Mouse (Mus musculus): ENCODE data around the gene Ntf5.
A peak's percentile ranks its signal among the peaks of the same experiment; 100 is the strongest.
"Not testable (repeated sequence)": the region's sequence is repeated elsewhere in the genome, so short reads cannot be mapped to it uniquely, and the experiment has no call there.

Gene Ntf5

GRCm38 (mm10) chr7:45413113-45413863 lies at the start of gene Ntf5:
TSS of gene Ntf5 (plus strand) at chr7:45413695.
- no peak for DNase-seq (ENCODE audit: low read depth)

- no peak for DNase-seq (ENCODE audit: low read depth)
Observed at GRCm38 (mm10) chr7:45363983-45364382, 49.5 kb upstream of the Ntf5 start.

GRCm38 (mm10) chr7:45365742-45366651 lies 47.5 kb upstream of the Ntf5 start:
- DNase-seq (ENCODE audit: low read depth) = no peak

- DNase-seq (ENCODE audit: low read depth) = no peak
Observed at GRCm38 (mm10) chr7:45366652-45367019, 46.9 kb upstream of the Ntf5 start, which contains the start of gene Ppfia3. TSS of gene Ppfia3 (minus strand) at chr7:45367019.

GRCm38 (mm10) chr7:45367020-45367880 lies 46.2 kb upstream of the Ntf5 start:
- peak; percentile 83 for DNase-seq (ENCODE audit: low read depth)

GRCm38 (mm10) chr7:45368178-45368577 lies 45.3 kb upstream of the Ntf5 start:
- no peak for DNase-seq (ENCODE audit: low read depth)

- no peak for DNase-seq (ENCODE audit: low read depth)
Observed at GRCm38 (mm10) chr7:45369022-45369745, 44.3 kb upstream of the Ntf5 start.

GRCm38 (mm10) chr7:45369836-45370474 lies 43.5 kb upstream of the Ntf5 start:
- DNase-seq (ENCODE audit: low read depth) = no peak

- DNase-seq (ENCODE audit: low read depth) = peak; percentile 81
Observed at GRCm38 (mm10) chr7:45370475-45371311, 42.8 kb upstream of the Ntf5 start, which contains the start of gene Lin7b. TSS of gene Lin7b (minus strand) at chr7:45370583.

- no peak for DNase-seq (ENCODE audit: low read depth)
Observed at GRCm38 (mm10) chr7:45372371-45372770, 41.1 kb upstream of the Ntf5 start.

GRCm38 (mm10) chr7:45374620-45375019 lies 38.9 kb upstream of the Ntf5 start:
- DNase-seq (ENCODE audit: low read depth) = no peak

GRCm38 (mm10) chr7:45376057-45376456 lies 37.4 kb upstream of the Ntf5 start:
- no peak for DNase-seq (ENCODE audit: low read depth)

- DNase-seq (ENCODE audit: low read depth) = no peak
Observed at GRCm38 (mm10) chr7:45386077-45386476, 27.4 kb upstream of the Ntf5 start.

GRCm38 (mm10) chr7:45395129-45395541 lies 18.4 kb upstream of the Ntf5 start:
- peak; percentile 39 for DNase-seq (ENCODE audit: low read depth)

GRCm38 (mm10) chr7:45395578-45396336 lies 17.7 kb upstream of the Ntf5 start, which contains the start of gene Snrnp70:
TSS of gene Snrnp70 (minus strand) at chr7:45395742.
- peak; percentile 100 for DNase-seq (ENCODE audit: low read depth)

- DNase-seq (ENCODE audit: low read depth) = not testable (repeated sequence)
Observed at GRCm38 (mm10) chr7:45396337-45396775, 17.1 kb upstream of the Ntf5 start.

GRCm38 (mm10) chr7:45396787-45397186 lies 16.7 kb upstream of the Ntf5 start:
- no peak for DNase-seq (ENCODE audit: low read depth)

GRCm38 (mm10) chr7:45401521-45402085 lies 11.9 kb upstream of the Ntf5 start:
- no peak for DNase-seq (ENCODE audit: low read depth)
